Mouse (Mus musculus): ENCODE data around the gene Rpf2.

Gene Rpf2

GRCm38 (mm10) chr10:40246374-40247165, at the start of gene Rpf2:
Rpf2 (minus strand) TSS chr10:40247036.
- peak; percentile 93 for ATAC-seq (ENCODE audit: insufficient number of reproducible peaks, low FRiP score, low TSS enrichment)

- no peak for ATAC-seq (ENCODE audit: insufficient number of reproducible peaks, low FRiP score, low TSS enrichment)
Measured at GRCm38 (mm10) chr10:40292640-40293039, 45.8 kb upstream of the Rpf2 start.

GRCm38 (mm10) chr10:40286767-40287166, 39.9 kb upstream of the Rpf2 start:
- ATAC-seq (ENCODE audit: insufficient number of reproducible peaks, low FRiP score, low TSS enrichment) = no peak

GRCm38 (mm10) chr10:40285571-40285970, 38.7 kb upstream of the Rpf2 start:
- no peak for ATAC-seq (ENCODE audit: insufficient number of reproducible peaks, low FRiP score, low TSS enrichment)

- no peak for ATAC-seq (ENCODE audit: insufficient number of reproducible peaks, low FRiP score, low TSS enrichment)
Measured at GRCm38 (mm10) chr10:40284997-40285396, 38.2 kb upstream of the Rpf2 start.

- ATAC-seq (ENCODE audit: insufficient number of reproducible peaks, low FRiP score, low TSS enrichment) = no peak
Measured at GRCm38 (mm10) chr10:40284179-40284831, 37.5 kb upstream of the Rpf2 start.

GRCm38 (mm10) chr10:40283636-40284035, 36.8 kb upstream of the Rpf2 start:
- ATAC-seq (ENCODE audit: insufficient number of reproducible peaks, low FRiP score, low TSS enrichment) = no peak

- no peak for ATAC-seq (ENCODE audit: insufficient number of reproducible peaks, low FRiP score, low TSS enrichment)
Measured at GRCm38 (mm10) chr10:40281565-40281964, 34.7 kb upstream of the Rpf2 start.

GRCm38 (mm10) chr10:40278317-40278716, 31.5 kb upstream of the Rpf2 start:
- no peak for ATAC-seq (ENCODE audit: insufficient number of reproducible peaks, low FRiP score, low TSS enrichment)

GRCm38 (mm10) chr10:40275991-40276390, 29.2 kb upstream of the Rpf2 start:
- ATAC-seq (ENCODE audit: insufficient number of reproducible peaks, low FRiP score, low TSS enrichment) = no peak

GRCm38 (mm10) chr10:40273938-40274337, 27.1 kb upstream of the Rpf2 start:
- ATAC-seq (ENCODE audit: insufficient number of reproducible peaks, low FRiP score, low TSS enrichment) = no peak

- ATAC-seq (ENCODE audit: insufficient number of reproducible peaks, low FRiP score, low TSS enrichment) = no peak
Measured at GRCm38 (mm10) chr10:40271216-40271615, 24.4 kb upstream of the Rpf2 start.

GRCm38 (mm10) chr10:40264920-40265319, 18.1 kb upstream of the Rpf2 start:
- no peak for ATAC-seq (ENCODE audit: insufficient number of reproducible peaks, low FRiP score, low TSS enrichment)

- no peak for ATAC-seq (ENCODE audit: insufficient number of reproducible peaks, low FRiP score, low TSS enrichment)
Measured at GRCm38 (mm10) chr10:40263691-40264090, 16.9 kb upstream of the Rpf2 start.

- no peak for ATAC-seq (ENCODE audit: insufficient number of reproducible peaks, low FRiP score, low TSS enrichment)
Measured at GRCm38 (mm10) chr10:40262200-40262599, 15.4 kb upstream of the Rpf2 start.

- no peak for ATAC-seq (ENCODE audit: insufficient number of reproducible peaks, low FRiP score, low TSS enrichment)
Measured at GRCm38 (mm10) chr10:40260305-40260704, 13.5 kb upstream of the Rpf2 start.

GRCm38 (mm10) chr10:40259542-40259941, 12.7 kb upstream of the Rpf2 start:
- no peak for ATAC-seq (ENCODE audit: insufficient number of reproducible peaks, low FRiP score, low TSS enrichment)

GRCm38 (mm10) chr10:40258976-40259375, 12.1 kb upstream of the Rpf2 start:
- ATAC-seq (ENCODE audit: insufficient number of reproducible peaks, low FRiP score, low TSS enrichment) = 0 out of 2 replicates have a peak, but pooled peaks have one; percentile 9

GRCm38 (mm10) chr10:40258401-40258966, 11.6 kb upstream of the Rpf2 start:
- ATAC-seq (ENCODE audit: insufficient number of reproducible peaks, low FRiP score, low TSS enrichment) = peak; percentile 29; the same call in 1 of the 2 replicates

- peak; percentile 82 for ATAC-seq (ENCODE audit: insufficient number of reproducible peaks, low FRiP score, low TSS enrichment)
Measured at GRCm38 (mm10) chr10:40257414-40258255, 10.8 kb upstream of the Rpf2 start, which contains the start of gene Gtf3c6. Gtf3c6 (minus strand) TSS chr10:40258108.

Data from cerebellum, adult (tissue).